Mouse (Mus musculus): Measurements from ENCODE around the gene Nup133.

- no peak for TF ChIP-seq POLR2A (IDR thresholded peaks at IDR 0.05; ENCODE audit: extremely low read depth, insufficient read depth, low read length)
- TF ChIP-seq CTCF (IDR thresholded peaks at IDR 0.05; ENCODE audit: extremely low read depth, insufficient read depth, low read length) = no peak
These were observed 44.5 kb upstream of the Nup133 start for GRCm38 (mm10) chr8:123993597-123993996.
